Comparison of ENCODE assay signal across 8 mouse cellular contexts in the genomic region with DNA sequence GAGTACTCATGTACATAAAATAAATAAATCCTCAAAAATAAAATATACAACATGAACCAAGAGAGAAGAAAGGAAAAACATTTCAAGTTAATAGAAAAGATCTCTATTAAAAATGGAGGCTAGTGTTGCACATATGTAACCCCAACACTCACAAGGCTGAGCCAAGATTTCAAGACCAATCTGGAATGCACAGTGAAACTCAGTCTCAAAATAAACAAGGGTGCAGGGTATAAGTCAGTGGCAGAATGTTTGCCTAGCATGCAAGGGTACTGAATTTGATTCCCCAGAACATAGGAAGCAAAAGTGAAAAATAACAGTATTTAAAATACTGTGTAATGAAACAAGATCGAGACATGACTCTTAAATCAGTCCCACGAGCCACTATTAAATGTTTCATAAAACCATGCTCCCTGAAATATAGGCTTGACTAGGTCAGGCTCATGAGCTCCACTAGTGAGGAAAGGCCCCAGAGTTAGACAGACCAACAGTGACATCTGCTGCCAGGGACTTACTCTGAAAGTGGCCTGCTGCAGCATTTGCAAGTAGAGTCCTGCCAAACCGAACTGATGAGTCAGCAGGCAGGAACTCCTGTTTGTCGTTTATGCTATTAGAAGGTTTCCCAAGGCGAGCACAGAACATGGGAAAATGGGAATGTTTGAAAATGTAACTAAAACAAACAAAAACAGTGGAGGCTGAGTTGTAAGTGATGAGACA.
A peak's percentile ranks its signal among the peaks of the same experiment; 100 is the strongest.
DNase-seq lines count a peak whose midpoint lies in the region; ATAC-seq lines count a peak whose summit lies in the region.

No protein-coding gene starts in this region.

- WGBS in limb, embryonic 11.5 days: 15% methylated on average over 5 of the region's 5 CpGs
- 56% methylated on average over 5 of the region's 5 CpGs for WGBS in neural tube, embryonic 15.5 days

- no peaks in the 10 kb centered on the region for H3K4me1 ChIP-seq in limb, embryonic 11.5 days (ENCODE audit: control insufficient read depth, insufficient read depth, low read length)
- H3K4me1 ChIP-seq in neural tube, embryonic 15.5 days: no peaks in the 10 kb centered on the region

- H3K9ac ChIP-seq in limb, embryonic 11.5 days (ENCODE audit: low read length): no peak overlapping the region
- no peak overlapping the region for H3K9ac ChIP-seq in neural tube, embryonic 15.5 days (replicated peaks)

- H3K27ac ChIP-seq in limb, embryonic 11.5 days (replicated peaks; ENCODE audit: low read depth, low read length): no peak overlapping the region
- no peak overlapping the region for H3K27ac ChIP-seq in neural tube, embryonic 15.5 days (replicated peaks)

- no peaks in the 10 kb centered on the region for H3K9me3 ChIP-seq in limb, embryonic 11.5 days (ENCODE audit: control insufficient read depth, low read length)
- no peaks in the 10 kb centered on the region for H3K9me3 ChIP-seq in neural tube, embryonic 15.5 days (replicated peaks)

- H3K4me3 ChIP-seq in limb, embryonic 11.5 days (ENCODE audit: low read depth, low read length): no peak overlapping the region
- H3K4me3 ChIP-seq in neural tube, embryonic 15.5 days (replicated peaks): no peak overlapping the region

- DNase-seq in WW6 (ENCODE audit: low read depth, low spot score): peak; percentile 4
- peak; percentile 96 for DNase-seq in heart, adult 11 months
- DNase-seq in kidney, adult 9 months: peak; percentile 52
- DNase-seq in limb, embryonic 11.5 days (ENCODE audit: low spot score): peak; percentile 78
- peak; percentile 76 to 86 for DNase-seq in urinary bladder, postnatal 36 days (ENCODE audit: low spot score in 2 of 2)
- DNase-seq in c-Kit-positive CD71-positive TER-119-positive erythroid progenitor cells, embryonic 14.5 days (ENCODE audit: low spot score): no peak

- no peak overlapping the region for H3K4me2 ChIP-seq in limb, embryonic 11.5 days (ENCODE audit: low read depth, severe bottlenecking)
- H3K4me2 ChIP-seq in neural tube, embryonic 15.5 days: no peak overlapping the region

- H3K36me3 ChIP-seq in limb, embryonic 11.5 days (ENCODE audit: control insufficient read depth, insufficient read depth, low read length): no peaks in the 10 kb centered on the region
- no peaks in the 10 kb centered on the region for H3K36me3 ChIP-seq in neural tube, embryonic 15.5 days

- 0 out of 2 replicates have a peak, but pooled peaks have one; percentile 47 for ATAC-seq in common myeloid progenitor, adult 5-6 weeks (replicated peaks; ENCODE audit: low read depth, poor library complexity, severe bottlenecking)
- ATAC-seq in limb, embryonic 11.5 days (ENCODE audit: insufficient number of reproducible peaks, low FRiP score, low TSS enrichment, low read depth): peak; percentile 69; the same call in 1 of the 2 replicates
- peak; percentile 57; the same call in 1 of the 2 replicates for ATAC-seq in neural tube, embryonic 15.5 days (ENCODE audit: low FRiP score)

- no peaks in the 10 kb centered on the region for H3K27me3 ChIP-seq in limb, embryonic 11.5 days (ENCODE audit: control insufficient read depth, insufficient read depth, low read length)
- no peaks in the 10 kb centered on the region for H3K27me3 ChIP-seq in neural tube, embryonic 15.5 days (replicated peaks)
